Mouse (Mus musculus): ENCODE data around the gene Asic1. TPM values are rescaled to one million over a fixed set of nuclear protein-coding genes. Genes with fewer than 3 reads are reported as not detected.

Asic1 gene
- polyA plus RNA-seq, 1 experiment = not detected

DNA sequence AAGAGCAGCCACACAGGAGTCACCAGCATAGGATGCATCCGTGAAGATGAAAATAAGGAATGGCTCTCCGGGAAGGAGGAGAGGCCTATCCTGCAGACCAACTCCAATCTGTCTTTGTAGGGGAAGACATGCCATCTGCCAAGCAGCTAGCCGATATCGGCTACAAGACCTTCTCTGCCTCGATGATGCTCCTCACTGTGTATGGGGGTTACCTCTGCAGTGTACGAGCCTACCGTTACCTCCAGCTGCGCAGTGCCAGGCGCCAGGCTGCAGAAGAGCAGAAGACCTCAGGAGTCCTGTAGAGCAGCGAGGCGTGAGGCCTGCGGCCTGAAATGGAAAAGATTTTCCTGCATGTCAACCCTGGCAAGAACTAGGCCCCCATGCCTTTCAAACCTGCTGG is 57.4 kb downstream of the Asic1 start:
- no peak overlapping the region for H3K4me3 ChIP-seq (ENCODE audit: insufficient read depth, low read depth, low read length)
- peaks cover 7% of the 10 kb centered on the region; the same call in 1 of the 2 replicates for H3K4me1 ChIP-seq (ENCODE audit: control insufficient read depth, insufficient read depth, insufficient read length, low read length)
- H3K27ac ChIP-seq (replicated peaks; ENCODE audit: low read depth, low read length) = no peak overlapping the region

- H3K4me3 ChIP-seq (ENCODE audit: insufficient read depth, low read depth, low read length) = no peak overlapping the region
- H3K27ac ChIP-seq (replicated peaks; ENCODE audit: low read depth, low read length) = no peak overlapping the region
- peaks cover 6% of the 10 kb centered on the region; the same call in 1 of the 2 replicates for H3K4me1 ChIP-seq (ENCODE audit: control insufficient read depth, insufficient read depth, insufficient read length, low read length)
These were observed 58.0 kb downstream of the Asic1 start for GRCm38 (mm10) chr15:99728211-99728610.

DNA sequence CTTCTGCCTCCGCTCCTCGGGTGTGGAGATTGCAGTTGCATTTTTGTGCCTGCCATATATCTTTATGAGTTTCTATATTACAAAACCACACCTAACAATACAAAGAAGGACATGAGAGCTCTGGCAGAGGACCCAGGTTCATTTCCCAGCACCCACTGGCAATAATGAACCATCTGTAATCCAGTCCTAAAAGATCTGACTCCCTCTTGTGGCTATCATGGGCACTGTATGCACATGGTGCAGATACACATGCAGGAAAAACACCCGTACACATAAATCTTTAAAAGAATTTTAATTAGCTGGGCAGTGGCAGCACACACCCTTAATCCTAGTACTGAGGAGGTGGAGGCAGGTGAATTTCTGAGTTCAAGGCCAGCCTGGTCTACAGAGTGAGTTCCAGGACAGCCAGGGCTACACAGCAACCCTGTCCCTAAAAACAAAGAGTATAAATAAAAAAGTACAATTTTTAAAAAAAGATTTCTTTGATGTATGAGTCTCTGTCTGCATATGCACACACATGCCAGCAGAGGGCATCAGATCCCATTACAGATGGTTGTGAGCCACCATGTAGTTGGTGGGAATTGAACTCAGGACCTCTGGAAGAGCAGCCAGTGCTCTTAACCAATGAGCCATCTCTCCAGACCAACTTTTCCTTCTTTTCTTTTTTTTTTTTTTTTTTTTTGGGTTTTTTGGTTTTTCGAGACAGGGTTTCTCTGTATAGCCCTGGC is 59.1 kb downstream of the Asic1 start:
- no peak overlapping the region for H3K4me3 ChIP-seq (ENCODE audit: insufficient read depth, low read depth, low read length)
- no peak overlapping the region for H3K27ac ChIP-seq (replicated peaks; ENCODE audit: low read depth, low read length)
- peaks cover 1% of the 10 kb centered on the region; the same call in 1 of the 2 replicates for H3K4me1 ChIP-seq (ENCODE audit: control insufficient read depth, insufficient read depth, insufficient read length, low read length)

DNA sequence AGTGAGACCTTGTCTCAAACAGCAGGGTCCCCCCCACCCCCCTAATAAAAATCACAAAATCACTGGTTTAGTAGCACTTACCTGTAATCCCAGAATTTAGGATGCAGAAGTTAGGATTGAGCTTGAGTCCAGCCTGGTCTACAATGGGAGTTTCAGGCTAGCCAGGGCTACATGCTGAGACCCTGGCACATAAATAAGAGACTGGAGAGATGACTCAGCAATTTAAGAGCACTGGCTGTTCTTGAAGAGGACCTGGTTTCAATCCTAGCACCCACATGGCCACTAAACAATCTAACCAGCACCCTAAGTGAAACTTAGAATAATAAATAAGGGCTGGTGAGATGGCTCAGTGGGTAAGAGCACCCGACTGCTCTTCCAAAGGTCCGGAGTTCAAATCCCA is 61.0 kb downstream of the Asic1 start:
- Histone ChIP-seq H3K4me3 (ENCODE audit: insufficient read depth, low read depth, low read length) (no peak overlapping the region), H3K4me1 (ENCODE audit: control insufficient read depth, insufficient read depth, insufficient read length, low read length) (no peaks in the 10 kb centered on the region), H3K27ac (replicated peaks; ENCODE audit: low read depth, low read length) (no peak overlapping the region)

GRCm38 (mm10) chr15:99731678-99732077 is 61.5 kb downstream of the Asic1 start:
- Histone ChIP-seq H3K27ac (replicated peaks; ENCODE audit: low read depth, low read length) (no peak overlapping the region), H3K4me3 (ENCODE audit: insufficient read depth, low read depth, low read length) (no peak overlapping the region), H3K4me1 (ENCODE audit: control insufficient read depth, insufficient read depth, insufficient read length, low read length) (no peaks in the 10 kb centered on the region)

DNA sequence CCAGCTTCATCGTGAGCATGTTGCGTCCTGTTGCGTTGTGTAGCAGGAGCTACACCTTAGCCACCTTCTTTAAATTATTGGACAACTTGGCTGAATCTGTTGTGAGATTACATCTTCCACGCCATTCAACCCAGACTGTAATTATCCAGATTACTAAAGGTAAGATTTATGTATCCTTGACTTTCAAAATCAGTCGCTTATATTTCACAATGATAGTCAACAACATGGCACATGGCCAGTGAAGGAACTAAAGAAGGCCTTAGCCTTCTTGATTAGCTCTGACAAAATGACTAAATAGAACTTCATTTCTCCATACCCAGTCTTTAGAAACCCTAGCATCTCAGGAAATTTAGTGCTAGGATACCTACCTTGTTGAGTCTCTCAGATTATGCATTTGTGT is 63.0 kb downstream of the Asic1 start:
- Histone ChIP-seq H3K4me1 (ENCODE audit: control insufficient read depth, insufficient read depth, insufficient read length, low read length) (no peaks in the 10 kb centered on the region), H3K4me3 (ENCODE audit: insufficient read depth, low read depth, low read length) (no peak overlapping the region), H3K27ac (replicated peaks; ENCODE audit: low read depth, low read length) (no peak overlapping the region)

DNA sequence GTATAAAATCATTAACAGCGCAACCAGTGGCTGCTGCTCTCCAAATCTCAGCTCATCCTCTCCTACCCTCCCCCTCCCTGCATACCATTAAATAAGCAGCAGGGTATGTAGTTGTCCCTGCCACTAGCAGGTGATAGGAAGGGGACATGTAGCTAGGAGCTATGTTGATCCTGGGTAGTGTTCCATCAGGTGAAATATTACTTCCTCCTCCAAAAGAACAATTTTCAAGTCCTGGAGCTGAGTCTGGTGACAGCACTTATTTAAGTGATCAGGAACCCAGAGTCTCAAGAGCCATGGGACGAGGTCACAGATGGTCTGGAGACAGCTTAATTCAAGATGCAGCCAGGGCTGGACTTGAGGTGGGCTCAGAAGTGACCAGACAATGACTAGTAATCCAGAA is 65.5 kb downstream of the Asic1 start:
- Histone ChIP-seq H3K27ac (replicated peaks; ENCODE audit: low read depth, low read length) (no peak overlapping the region), H3K4me3 (ENCODE audit: insufficient read depth, low read depth, low read length) (no peak overlapping the region), H3K4me1 (ENCODE audit: control insufficient read depth, insufficient read depth, insufficient read length, low read length) (no peaks in the 10 kb centered on the region)

DNA sequence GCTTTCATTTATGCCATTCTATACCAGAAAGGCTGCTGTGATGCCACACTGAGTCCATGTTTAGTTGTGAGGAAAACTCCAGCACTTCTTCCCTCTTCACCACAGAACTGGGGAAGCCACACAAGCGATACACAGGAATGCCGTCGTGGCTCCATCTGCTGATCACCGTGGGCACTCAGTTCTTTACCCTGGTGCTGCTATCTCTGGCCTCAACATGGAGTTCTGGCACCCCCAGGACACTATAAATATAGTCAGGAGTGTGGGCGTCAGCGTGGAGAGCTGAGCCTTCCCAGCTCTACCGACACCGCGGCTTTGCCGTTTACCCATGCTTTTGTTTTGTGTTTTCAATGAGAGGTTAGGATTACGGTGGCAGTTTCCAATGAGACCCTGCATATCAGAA is 66.5 kb downstream of the Asic1 start:
- Histone ChIP-seq H3K4me1 (ENCODE audit: control insufficient read depth, insufficient read depth, insufficient read length, low read length) (no peaks in the 10 kb centered on the region), H3K4me3 (ENCODE audit: insufficient read depth, low read depth, low read length) (no peak overlapping the region), H3K27ac (replicated peaks; ENCODE audit: low read depth, low read length) (no peak overlapping the region)

- Histone ChIP-seq H3K27ac (replicated peaks; ENCODE audit: low read depth, low read length) (no peak overlapping the region), H3K4me3 (ENCODE audit: insufficient read depth, low read depth, low read length) (no peak overlapping the region), H3K4me1 (ENCODE audit: control insufficient read depth, insufficient read depth, insufficient read length, low read length) (no peaks in the 10 kb centered on the region)
These were observed 70.1 kb downstream of the Asic1 start for GRCm38 (mm10) chr15:99740229-99740628.

Other genes with a start within 250 kb of the Asic1 start
- gene Nckap5l, start 212.6 kb upstream of the Asic1 start, polyA plus RNA-seq (2012; ENCODE audit: insufficient read depth, insufficient read length, missing spikeins) = 1.1 and 1.9 TPM in 2 replicates
- 3.3 and 8.0 TPM in 2 replicates for gene Bcdin3d, start 195.6 kb upstream of the Asic1 start, polyA plus RNA-seq (2012; ENCODE audit: insufficient read depth, insufficient read length, missing spikeins)
- not detected in 2 replicates for gene Faim2, start 142.2 kb upstream of the Asic1 start, polyA plus RNA-seq (2012; ENCODE audit: insufficient read depth, insufficient read length, missing spikeins)
- gene Aqp2, start 91.3 kb upstream of the Asic1 start, polyA plus RNA-seq (2012; ENCODE audit: insufficient read depth, insufficient read length, missing spikeins) = 1.1 TPM in 1 of 2 replicates, not detected in the other
- gene Aqp5, start 79.6 kb upstream of the Asic1 start, polyA plus RNA-seq (2012; ENCODE audit: insufficient read depth, insufficient read length, missing spikeins) = not detected in 2 replicates
- not detected in 2 replicates for gene Aqp6, start 69.0 kb upstream of the Asic1 start, polyA plus RNA-seq (2012; ENCODE audit: insufficient read depth, insufficient read length, missing spikeins)
- 1.9 TPM in 1 of 2 replicates, not detected in the other for gene Racgap1, start 18.7 kb upstream of the Asic1 start, polyA plus RNA-seq (2012; ENCODE audit: insufficient read depth, insufficient read length, missing spikeins)
- 14.9 and 17.4 TPM in 2 replicates for gene Smarcd1, start 31.8 kb downstream of the Asic1 start, polyA plus RNA-seq (2012; ENCODE audit: insufficient read depth, insufficient read length, missing spikeins)
- not detected in 2 replicates for gene Gm17349, start 35.1 kb downstream of the Asic1 start, polyA plus RNA-seq (2012; ENCODE audit: insufficient read depth, insufficient read length, missing spikeins)
- 4,943 and 5,428 TPM in 2 replicates for gene Gpd1, start 47.1 kb downstream of the Asic1 start, polyA plus RNA-seq (2012; ENCODE audit: insufficient read depth, insufficient read length, missing spikeins)
- 189 and 242 TPM in 2 replicates for gene Cox14, start 55.2 kb downstream of the Asic1 start, polyA plus RNA-seq (2012; ENCODE audit: insufficient read depth, insufficient read length, missing spikeins)
- 16.6 and 18.9 TPM in 2 replicates for gene Cers5, start 102.5 kb downstream of the Asic1 start, polyA plus RNA-seq (2012; ENCODE audit: insufficient read depth, insufficient read length, missing spikeins)
- 9.0 and 18.3 TPM in 2 replicates for gene Lima1, start 205.1 kb downstream of the Asic1 start, polyA plus RNA-seq (2012; ENCODE audit: insufficient read depth, insufficient read length, missing spikeins)

Measured in brown adipose tissue, adult 24 weeks (tissue).